Mouse (Mus musculus) spleen, postnatal 36 days (tissue): ENCODE measurements around the gene Slc18b1.
"Not testable (repeated sequence)": the region's sequence is repeated elsewhere in the genome, so short reads cannot be mapped to it uniquely, and the experiment has no call there.

Source experiments
- DNase-seq, 2 experiments: peaks; one replicate each; pipeline ENCODE4 v3.0.0; 2022; ENCODE audit warnings: low spot score in 2 of 2, mixed read lengths in 1 of 2

Slc18b1 gene

DNA sequence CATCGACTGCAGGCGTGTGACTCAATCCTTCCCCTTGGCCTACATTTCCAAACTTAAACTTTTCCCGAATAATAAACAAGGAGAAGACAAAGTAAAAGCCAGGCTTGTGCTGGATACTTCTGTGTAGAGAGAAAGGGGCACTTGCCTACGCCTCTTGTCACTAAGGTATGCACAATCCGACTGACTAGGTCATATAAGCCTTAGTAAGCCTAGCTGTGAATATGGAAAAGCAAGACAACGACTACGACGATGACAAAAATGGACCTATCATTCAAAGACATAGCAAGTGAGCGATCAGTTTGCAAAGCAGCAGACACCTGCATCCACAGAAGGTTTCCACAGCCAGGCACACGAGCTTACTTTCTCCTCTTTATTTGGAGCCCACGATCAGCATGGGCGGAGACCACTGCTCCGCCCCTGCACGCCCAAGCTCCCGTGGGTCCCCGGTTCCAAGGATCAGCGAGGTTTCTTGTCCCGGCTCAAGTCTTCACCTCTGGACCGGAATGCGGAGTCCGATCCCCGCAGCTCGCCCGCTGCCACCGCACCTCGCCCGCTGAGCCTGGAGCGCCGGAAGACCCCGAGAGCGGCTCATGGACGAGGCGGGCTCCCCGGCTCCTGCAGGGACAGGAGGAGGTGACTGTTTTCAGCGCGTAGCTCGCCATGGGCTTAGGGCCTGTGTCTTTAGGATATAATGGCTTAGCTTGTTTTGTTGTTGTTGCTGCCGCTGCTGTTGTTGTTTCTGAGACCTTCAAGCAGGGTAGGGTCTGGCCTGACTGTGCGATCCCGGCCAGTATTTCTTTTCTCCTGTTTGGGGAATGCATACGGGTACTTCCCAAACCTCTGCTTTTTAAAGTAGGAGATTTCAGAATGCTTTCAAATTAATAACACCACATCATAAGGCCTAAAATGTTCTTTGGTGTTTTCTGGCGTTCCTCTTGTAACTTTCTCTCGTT is at the start of gene Slc18b1:
Gene Slc18b1, plus strand, starts transcription at position 436 of the 953 bp plus-strand sequence.
- no peak for DNase-seq

DNA sequence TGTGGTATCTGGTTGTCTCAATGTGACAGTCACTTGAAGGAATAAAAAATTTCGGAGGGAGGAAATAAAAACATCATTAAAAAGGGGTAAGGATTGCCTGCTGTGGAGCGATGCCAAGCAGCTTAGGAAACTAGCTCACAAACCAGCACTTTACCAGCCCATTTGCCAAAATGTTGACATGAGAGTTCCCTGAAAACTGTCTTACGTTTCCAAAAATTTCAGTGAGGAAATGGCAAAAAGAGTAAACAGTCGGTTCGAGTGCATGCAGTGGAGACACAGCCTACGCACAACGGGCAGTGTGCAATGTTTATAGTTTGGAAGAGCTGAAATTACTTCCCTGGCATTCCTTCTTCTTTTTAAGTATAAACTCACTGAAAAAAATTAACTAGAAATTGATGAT is 42.6 kb upstream of the Slc18b1 start:
- DNase-seq = no peak

DNA sequence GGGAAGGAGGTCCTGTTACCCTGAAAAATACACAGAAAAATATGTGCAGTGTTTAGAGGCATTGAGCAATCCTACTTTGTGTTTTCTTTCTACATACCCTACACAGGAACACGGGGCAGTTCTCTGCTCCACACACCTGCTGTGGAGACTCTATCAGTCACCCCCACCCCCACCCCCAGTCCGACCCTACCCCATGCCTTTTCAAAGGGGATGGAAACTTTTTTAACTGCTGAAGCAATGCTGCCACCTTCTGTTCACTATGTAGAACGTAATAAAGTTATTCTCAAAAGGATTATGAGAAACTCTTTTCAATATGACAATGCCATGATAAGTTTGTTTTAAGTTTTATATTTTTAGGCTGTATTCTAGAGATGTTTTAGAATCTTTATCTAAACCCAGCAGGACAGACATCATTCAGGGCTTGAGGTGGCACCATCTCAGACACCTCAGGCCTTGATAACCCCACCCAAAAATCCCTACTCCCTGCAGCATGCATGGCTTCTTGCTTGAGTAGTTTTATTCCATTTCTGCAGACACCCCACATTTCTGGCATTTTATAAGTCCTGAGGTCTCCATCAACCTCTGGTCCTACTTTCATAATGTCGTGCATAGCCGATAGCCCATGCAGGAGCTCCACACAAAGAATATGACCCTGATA is 19.4 kb upstream of the Slc18b1 start:
- no peak for DNase-seq

DNA sequence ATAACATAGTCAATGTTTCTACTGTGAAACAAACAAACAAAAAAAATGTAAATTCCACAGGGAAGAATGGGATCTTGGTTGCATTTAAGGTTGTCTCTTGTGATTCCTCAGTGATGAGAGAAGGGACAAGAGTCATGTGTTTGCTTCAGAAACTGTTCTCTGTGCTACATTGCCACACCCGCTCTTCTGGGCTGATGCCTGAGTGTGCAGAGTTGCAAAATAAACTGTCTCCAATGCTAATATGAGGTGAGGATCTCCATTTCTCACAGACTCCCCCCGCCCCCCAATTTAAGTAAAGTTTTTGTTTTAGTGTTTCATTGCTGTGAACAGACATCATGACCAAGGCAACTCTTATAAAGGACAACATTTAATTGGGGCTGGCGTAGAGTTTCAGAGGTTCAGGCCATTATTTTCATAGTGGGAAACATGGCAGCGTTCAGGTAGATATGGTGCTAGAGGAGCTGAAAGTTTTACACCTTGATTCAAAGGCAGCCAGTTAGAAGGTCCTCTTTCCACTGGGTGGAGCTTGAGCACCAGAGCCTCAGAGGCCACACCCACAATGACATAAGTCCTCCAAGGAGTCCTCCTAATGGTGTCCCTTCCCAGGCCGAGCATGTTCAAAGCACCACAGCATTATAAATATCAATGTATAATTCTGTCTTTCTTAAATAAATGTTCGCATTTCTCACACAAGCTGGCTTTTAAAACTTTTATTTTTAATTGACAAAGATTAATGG is 16.1 kb upstream of the Slc18b1 start:
- DNase-seq = peak in 1 of 2 experiments; percentile 17

DNA sequence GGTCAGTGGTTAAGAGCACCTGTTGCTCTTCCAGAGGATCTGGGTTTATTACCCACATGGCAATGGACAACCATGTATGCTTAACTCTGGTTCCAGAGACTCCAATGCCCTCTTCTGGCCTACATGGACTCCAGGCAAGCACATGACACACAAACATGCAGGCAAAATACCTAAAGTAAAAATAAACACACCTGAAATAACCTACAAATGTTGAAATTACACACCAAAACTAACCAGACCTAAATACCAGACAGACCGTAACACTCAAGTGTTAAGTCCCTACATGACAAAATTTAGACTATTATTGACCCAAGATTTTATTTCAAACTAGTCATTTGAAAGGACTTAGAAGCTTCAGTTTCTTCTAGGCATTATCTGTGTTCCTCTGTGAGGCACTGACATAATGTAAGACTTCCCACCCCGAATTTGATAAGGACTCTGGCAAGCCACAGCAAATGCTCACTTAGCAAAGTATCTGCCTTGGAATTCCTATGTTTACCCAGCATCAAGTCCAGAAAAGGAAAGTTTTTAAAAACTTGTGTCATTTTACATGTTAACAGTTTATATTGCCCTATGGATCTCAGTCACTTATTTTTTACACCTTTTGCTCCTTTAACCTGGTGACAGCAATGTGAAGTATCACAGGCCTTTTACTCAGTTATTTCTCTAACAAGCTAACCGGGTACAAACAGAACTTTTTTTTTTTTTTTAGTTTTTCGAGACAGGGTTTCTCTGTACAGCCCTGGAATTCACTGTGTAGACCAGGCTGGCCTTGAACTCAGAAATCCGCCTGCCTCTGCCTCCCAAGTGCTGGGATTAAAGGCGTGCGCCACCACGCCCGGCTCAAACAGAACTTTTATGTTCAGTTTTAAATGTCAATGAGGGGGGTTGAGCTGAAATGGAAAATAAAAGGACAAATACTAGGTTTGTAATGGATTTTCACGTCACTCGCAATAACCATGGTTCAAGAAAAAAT is 14.7 kb upstream of the Slc18b1 start:
- DNase-seq = no peak

DNA sequence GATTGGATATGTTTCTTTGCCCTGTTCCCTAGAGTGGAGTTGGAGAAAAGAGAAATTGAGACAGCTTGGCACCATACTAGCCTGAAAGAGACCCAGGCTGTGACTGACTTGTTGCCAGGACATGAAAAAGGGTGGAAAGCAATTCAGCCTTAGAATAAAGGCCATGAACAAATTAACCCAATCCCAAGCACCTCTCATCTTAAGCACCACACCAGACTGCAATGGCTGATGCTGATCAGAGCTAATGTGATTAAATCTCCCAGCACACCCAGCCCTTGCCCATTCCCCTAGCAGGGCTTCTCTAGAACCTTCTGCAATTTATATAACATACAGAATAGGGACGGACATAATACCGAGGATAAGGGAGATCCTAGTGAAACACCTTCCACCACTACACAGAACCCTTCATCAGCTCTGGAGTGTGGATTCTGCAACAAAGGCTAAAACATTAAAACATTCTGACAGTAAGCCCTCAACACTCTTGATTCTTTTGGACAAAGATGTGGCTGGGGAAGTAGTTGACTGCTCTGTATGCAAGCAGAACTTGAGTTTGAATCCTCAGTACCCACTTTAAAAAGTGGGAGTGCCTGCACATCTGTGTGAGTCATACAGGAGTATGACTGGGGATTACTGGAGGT is 13.8 kb upstream of the Slc18b1 start:
- DNase-seq = no peak

DNA sequence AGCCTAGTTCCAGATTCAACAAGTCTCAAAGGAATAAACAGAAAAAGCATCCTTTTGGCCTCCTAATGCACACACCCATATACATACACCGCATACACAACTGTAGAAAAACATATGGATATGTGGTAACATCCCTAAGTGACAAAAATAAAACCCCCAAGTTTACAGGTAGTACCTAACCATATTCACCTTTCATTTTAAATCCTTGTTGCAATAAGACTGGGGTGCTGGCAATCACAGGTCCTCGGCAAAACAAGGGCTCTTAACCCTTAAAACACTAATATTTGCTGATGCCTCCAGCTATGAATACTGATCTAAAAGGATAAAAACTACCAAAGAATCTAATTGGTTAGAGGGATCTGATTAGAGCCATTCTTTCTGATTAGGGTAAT is 13.3 kb upstream of the Slc18b1 start:
- no peak for DNase-seq

DNA sequence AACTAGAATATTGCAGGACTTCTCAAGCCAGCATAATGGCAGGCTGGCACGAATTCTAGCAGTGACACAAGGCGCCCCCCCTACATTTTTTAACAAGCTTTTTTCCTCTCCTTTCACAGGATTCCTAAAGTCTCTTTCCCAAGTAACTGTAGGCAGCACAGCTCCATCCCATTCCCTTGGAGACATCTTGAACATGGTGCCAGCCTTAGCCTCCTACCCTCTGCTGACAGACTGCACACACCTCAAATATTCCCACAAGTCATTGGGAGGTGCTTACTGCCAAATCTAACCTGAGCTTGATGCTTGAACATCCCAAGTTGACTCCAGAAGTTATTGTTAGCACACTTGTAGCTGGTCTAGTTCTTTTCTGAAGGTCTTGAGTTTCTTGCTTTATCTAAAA is 12.7 kb upstream of the Slc18b1 start:
- no peak for DNase-seq

DNA sequence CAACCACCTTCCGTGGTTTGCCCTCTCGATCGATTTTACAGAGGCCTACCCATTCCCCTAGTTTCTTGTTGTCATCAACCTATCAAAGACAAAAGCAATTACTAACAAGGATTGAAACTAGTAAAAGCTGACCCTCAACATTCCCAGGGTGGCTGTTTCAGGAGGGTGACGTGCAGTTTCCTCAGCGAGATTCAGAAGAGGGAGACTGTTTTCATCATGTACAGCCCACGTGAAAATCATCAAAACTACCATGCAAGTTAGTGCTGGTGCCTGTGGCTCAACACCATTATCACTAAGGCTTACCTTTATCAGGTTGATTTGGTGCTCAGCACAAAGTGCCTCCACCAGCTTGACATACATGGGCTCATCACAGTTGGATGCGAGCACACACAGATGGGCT is 11.2 kb upstream of the Slc18b1 start:
- not testable (repeated sequence) for DNase-seq

DNA sequence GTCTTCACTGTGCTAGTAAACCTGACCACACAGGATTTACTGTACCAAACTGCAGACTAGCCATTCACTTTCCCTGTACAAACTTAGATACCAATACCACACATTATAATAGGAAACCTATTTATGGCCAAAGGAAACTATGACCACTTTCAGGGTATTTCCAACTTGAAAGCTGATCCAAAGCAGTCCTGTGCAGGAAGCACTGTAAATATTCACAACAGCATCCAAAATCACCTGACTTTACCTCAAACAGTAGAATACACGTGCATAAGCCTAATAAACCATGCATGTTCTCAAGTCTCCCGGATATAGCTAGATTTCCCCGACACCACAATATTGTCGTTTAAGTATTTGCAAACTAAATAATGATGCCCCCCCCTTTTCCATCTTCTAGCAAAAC is 10.7 kb upstream of the Slc18b1 start:
- DNase-seq = no peak

DNA sequence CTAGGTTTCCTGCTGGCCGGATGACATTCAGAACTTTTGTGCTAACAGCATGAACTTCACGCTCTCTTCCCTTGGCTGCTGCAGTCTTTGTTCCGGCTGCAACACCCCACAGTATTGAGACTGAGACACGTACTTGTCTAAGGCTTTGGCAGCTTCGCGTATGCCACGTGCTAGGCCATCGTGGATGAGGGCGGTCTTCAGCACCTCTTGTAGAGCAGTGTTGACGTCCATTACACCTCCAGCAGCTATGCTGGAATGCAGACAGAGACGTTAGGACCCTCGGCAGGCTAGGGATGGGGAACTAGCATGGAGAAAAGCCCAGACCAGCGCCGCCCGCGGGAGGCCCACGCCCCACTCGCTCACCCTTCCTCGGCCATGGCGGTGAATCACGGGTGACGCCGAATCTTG is 10.2 kb upstream of the Slc18b1 start:
- not testable (repeated sequence) for DNase-seq

DNA sequence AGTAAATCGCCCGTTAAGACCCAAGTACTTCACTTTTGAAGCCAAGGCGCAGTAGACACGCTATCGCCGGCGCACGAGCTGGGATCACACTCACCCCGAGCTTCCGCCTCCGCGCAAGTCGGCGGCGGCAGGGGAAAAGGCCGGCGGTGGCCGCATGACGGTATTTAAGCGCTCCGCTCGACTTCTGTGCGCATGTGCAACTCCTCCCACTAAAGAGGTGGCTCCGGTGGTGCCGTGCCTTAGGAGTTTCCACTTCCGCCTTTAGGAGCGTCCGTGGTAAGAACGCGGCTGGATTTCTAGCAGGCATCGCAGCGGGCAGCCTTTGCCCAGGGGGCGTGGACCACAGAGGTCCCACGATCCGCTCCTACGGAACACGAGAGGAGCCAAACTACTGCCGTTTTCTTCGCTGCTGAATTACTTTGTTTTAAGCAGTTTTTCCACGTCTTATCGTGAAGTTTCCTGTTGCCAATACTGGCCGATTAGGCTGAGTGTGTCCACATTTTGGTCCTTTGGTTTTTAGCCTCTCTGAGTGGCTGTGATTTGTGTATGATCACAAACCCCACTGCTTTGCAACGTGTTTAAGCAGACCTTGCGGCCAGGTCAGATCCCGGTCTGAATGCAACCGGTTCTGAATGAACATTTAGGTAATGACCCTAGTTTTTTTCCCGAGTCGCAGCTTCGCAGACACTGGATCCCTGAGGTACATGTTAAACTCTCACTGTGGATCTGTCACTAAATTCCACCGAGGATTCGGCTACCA is 9.5 kb upstream of the Slc18b1 start, which contains the start of gene Rps12:
Gene Rps12, minus strand, starts transcription at position 214 of the 760 bp plus-strand sequence.
- DNase-seq = peak; percentile 97 to 98

DNA sequence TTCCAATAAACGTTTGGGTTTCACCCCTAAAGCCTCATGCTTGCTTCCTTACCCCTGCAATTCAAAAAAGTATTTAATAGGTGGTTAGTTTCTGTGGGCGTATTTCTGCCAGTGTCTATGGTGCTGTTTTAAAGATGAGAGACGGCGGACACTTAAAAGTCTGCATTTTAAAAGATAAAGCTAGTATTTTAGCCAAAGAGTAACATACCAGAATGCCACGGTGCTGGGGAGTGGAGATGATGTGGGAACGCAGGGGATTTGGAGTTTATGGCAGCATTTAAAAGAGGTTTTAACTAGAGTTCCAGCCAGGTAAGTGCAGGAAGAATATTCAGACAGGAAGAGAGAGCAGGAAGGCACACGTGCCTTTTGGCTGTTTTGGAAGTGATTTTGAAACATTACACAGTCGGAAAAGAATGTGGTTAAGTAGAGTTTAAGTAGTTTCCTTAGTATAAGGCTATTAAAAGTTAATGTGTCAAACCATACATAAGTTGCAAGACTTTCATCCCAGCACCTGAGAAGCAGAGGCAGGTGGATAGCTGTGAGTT is 8.7 kb upstream of the Slc18b1 start:
- peak in 1 of 2 experiments; percentile 3 for DNase-seq

DNA sequence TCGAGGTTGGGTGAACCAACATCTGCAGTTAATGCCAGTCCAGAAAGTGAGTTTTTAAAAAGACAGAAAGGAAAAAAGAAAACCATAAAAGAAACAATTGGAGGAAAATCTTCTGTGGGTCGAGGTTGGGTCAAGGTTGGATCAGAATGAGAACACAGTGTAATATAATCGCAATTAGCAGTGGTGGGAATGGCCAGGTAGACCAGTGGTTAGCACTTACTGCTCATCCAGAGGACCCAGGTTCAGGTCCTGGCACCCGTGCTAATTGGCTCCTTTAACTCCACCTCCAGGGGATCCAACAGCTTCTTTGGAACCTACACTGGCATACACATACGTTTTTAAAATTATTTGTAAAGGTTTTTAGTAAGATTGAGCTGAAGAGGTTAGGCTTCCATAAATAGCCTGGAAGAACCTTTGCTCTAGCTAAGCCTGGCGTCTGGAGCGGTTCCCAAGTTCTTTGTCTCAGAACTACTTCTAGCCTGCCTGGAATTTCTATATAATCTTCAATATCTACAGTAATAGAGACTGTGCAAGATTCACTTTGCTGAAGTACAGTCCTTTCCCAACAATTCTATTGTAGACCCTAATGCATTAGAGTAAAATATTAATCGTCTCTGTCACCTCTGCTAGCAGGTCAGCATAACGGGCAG is 790 bp upstream of the Slc18b1 start:
- no peak for DNase-seq

DNA sequence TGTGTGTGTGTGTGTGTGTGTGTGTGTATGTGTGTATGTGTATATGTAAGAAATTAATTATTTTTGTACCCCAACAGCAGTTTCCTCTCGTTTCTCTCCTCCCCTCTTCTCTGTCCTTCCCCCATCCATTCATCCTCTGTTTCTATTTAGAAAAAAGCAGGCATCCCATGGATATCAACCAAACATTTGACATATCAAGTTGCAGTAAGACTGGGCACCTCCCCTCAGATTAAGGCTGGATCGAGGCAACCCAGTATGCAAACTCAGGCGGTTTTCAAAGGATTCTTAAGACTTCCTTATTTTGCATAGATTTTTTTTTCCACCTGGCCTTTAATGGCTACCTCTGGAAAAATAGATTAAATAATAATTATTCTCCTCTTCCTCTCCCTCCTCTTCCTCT is 820 bp downstream of the Slc18b1 start:
- no peak for DNase-seq

DNA sequence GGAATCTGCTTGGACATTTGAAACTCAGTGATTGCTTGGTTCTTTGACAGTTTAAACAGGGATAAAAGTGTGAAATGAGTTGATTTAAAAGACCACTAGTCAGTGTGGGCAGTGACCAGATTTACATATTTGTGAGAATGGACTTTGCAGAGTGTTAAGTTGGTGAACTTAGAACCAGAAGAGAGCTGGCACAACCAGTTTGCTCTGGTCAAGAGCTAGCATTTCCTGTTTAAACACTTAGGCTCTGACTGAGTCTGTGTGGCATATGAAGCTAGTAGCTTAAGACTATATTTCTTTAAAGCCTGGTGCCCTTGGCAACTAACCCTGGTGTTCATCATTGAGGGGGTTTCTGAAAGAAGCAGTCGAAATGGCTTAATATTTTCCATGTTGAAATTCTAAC is 1.4 kb downstream of the Slc18b1 start:
- no peak for DNase-seq

DNA sequence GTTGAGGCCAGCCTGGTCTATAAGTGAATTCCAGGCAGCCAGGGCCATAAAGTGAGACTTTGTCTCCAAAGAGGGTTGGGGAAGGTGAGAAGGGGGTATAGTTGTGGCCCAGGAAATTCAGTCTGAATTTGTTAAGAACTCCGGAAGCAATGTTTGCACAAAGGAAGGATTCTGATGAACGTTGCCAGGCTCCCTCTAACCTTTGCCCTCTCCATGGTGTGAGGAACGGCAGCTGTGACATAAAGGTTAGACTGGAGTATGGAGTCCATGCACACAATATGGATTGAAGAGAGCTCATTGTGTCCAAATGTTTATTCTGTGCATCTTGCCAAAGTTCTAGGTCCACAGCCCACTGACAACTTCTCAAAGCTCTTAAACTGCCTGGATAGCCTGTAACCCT is 3.1 kb downstream of the Slc18b1 start:
- DNase-seq = no peak

DNA sequence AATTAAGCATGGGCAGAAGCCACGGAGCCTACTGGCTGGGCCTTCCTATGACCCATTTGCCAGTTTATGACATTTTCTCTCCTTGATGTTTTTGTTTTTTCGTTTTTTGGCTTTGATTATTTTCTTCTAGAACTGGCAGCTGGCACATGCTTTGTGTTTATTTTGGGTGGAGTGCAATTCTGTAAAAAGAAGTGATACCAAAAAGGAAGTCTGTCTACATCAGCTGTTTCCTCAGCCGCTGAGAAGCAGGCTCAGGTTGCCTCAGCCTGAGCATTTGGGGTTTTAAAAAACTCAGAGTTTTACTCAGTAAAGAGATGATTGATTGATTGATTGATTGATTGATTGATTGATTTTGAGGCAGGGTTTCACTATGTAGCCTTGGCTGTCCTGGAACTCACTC is 6.1 kb downstream of the Slc18b1 start:
- peak in 1 of 2 experiments; percentile 4 for DNase-seq

DNA sequence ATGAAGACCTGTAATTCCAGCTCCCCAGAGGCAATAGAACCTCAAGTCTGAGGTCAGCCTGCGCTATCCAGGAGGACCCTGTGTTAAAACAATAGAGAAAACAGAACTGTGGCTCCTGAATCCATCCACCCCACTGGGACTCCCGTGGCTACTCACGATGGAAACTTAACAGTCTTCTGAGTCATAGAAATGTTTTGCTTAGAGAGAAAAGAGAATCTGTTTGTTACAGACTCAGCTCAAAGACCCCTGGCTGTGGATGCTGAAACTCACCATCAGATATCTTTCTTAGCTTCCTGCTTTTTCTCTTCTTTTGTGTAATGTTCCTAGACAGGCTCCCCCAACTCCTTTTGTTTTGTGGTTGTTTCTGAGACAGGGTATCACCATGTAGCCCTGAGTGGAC is 7.9 kb downstream of the Slc18b1 start:
- no peak for DNase-seq
